Mouse (Mus musculus) CH12.LX (cell line): ENCODE results near the gene Ncf4. TPM values are rescaled to one million over a fixed set of nuclear protein-coding genes. Genes with fewer than 3 reads are reported as not detected.

ENCODE experiments used
- DNase-seq: peaks from one replicate; pipeline ENCODE4 v3.0.0-alpha.2; 2013; ENCODE audit errors: extremely low read depth
- H3K27ac ChIP-seq: 2 replicates; pipeline ENCODE4 v1.5.1; 2012; ENCODE audit warnings: low read depth, mild to moderate bottlenecking, control low read depth, moderate library complexity; ENCODE audit not compliant: insufficient read depth
- H3K27me3 ChIP-seq: replicated peaks from 2 replicates; pipeline ENCODE3; 2012; ENCODE audit warnings: inconsistent platforms
- H3K36me3 ChIP-seq, 2 experiments: replicated peaks in 1 of 2; 2 replicates each; pipeline versions ENCODE3 to v1.6.1; 2012; ENCODE audit warnings: inconsistent platforms in 1 of 2, low read length in 1 of 2, mild to moderate bottlenecking in 1 of 2, mixed read lengths in 1 of 2, moderate library complexity in 1 of 2; ENCODE audit not compliant: control insufficient read depth in 1 of 2, insufficient read depth in 1 of 2
- H3K4me1 ChIP-seq, 2 experiments: 2 replicates each; pipeline ENCODE4 v1.6.1; 2012; ENCODE audit warnings: inconsistent platforms in 1 of 2, moderate library complexity in 1 of 2; ENCODE audit not compliant: insufficient read depth in 2 of 2, control insufficient read depth in 1 of 2
- H3K4me2 ChIP-seq: 2 replicates; pipeline ENCODE4 v1.6.1; 2012; ENCODE audit warnings: low read depth, mild to moderate bottlenecking, control low read depth; ENCODE audit not compliant: poor library complexity, insufficient read depth, severe bottlenecking
- H3K4me3 ChIP-seq, 3 experiments: fragments of 150-350 bp in 1 of 3; sonication (generic) in 1 of 3; replicated peaks in 1 of 3; 2 replicates each; pipeline versions ENCODE3 to v1.5.1; 2011 to 2012; ENCODE audit warnings: low read depth in 2 of 3, low read length in 2 of 3, mild to moderate bottlenecking in 2 of 3, moderate library complexity in 2 of 3, control low read depth in 1 of 3, improper control_type of control experiment in 1 of 3, inconsistent platforms in 1 of 3, mixed read lengths in 1 of 3; ENCODE audit not compliant: poor library complexity in 1 of 3
- H3K79me2 ChIP-seq: replicated peaks from 2 replicates; pipeline ENCODE4 v1.6.1; 2012; ENCODE audit warnings: mild to moderate bottlenecking, moderate library complexity; ENCODE audit not compliant: control insufficient read depth, poor library complexity, insufficient read depth, severe bottlenecking; ENCODE audit errors: extremely low read depth
- H3K9ac ChIP-seq: 2 replicates; pipeline ENCODE4 v1.6.1; 2012; ENCODE audit warnings: low read depth, mild to moderate bottlenecking, control low read depth, moderate library complexity; ENCODE audit not compliant: insufficient read depth
- H3K9me3 ChIP-seq: replicated peaks from 2 replicates; pipeline ENCODE3; 2012; ENCODE audit warnings: low read length, inconsistent platforms, mixed read lengths
- BHLHE40 ChIP-seq: IDR thresholded peaks from 2 replicates; pipeline ENCODE4 v1.6.1; 2011; ENCODE audit warnings: mild to moderate bottlenecking, low read depth, low read length, improper control_type of control experiment
- CHD2 ChIP-seq: IDR thresholded peaks from 2 replicates; pipeline ENCODE4 v1.6.1; 2011; ENCODE audit warnings: low read length, improper control_type of control experiment
- CTCF ChIP-seq, 2 experiments: IDR thresholded peaks in 1 of 2; conservative IDR thresholded peaks in 1 of 2; 2 replicates each; pipeline ENCODE4 v1.5.1; 2011 to 2012; ENCODE audit warnings: low read depth in 2 of 2, low read length in 2 of 2, improper control_type of control experiment in 1 of 2, inconsistent platforms in 1 of 2, mild to moderate bottlenecking in 1 of 2, moderate library complexity in 1 of 2
- ELF1 ChIP-seq: IDR thresholded peaks from 2 replicates; pipeline ENCODE4 v1.6.1; 2014; ENCODE audit warnings: low read depth, mild to moderate bottlenecking, inconsistent platforms, low read length, improper control_type of control experiment
- EP300 ChIP-seq: IDR thresholded peaks from 2 replicates; pipeline ENCODE4 v1.6.1; 2011; ENCODE audit warnings: low read length, improper control_type of control experiment
- GABPA ChIP-seq: IDR thresholded peaks from 2 replicates; pipeline ENCODE4 v1.6.1; 2012; ENCODE audit warnings: low read depth, low read length, improper control_type of control experiment, inconsistent platforms; ENCODE audit not compliant: insufficient replicate concordance
- HCFC1 ChIP-seq: IDR thresholded peaks from 2 replicates; pipeline ENCODE4 v1.6.1; 2012; ENCODE audit warnings: low read depth, mild to moderate bottlenecking, inconsistent platforms, low read length, improper control_type of control experiment
- JUN ChIP-seq: IDR thresholded peaks from 2 replicates; pipeline ENCODE4 v1.6.1; 2011; ENCODE audit warnings: low read depth, mild to moderate bottlenecking, low read length, improper control_type of control experiment, moderate library complexity; ENCODE audit not compliant: insufficient read depth
- MAFK ChIP-seq: IDR thresholded peaks from 2 replicates; pipeline ENCODE4 v1.6.1; 2011; ENCODE audit warnings: low read length, improper control_type of control experiment; ENCODE audit not compliant: insufficient replicate concordance
- MAZ ChIP-seq: IDR thresholded peaks from 2 replicates; pipeline ENCODE4 v1.6.1; 2012; ENCODE audit warnings: low read depth, mild to moderate bottlenecking, inconsistent platforms, low read length, improper control_type of control experiment, moderate library complexity
- MEF2A ChIP-seq: IDR thresholded peaks from 2 replicates; pipeline ENCODE4 v1.6.1; 2014; ENCODE audit warnings: low read depth, mild to moderate bottlenecking, inconsistent platforms, low read length, improper control_type of control experiment, borderline replicate concordance
- MXI1 ChIP-seq: IDR thresholded peaks from 2 replicates; pipeline ENCODE4 v1.6.1; 2011; ENCODE audit warnings: mild to moderate bottlenecking, low read depth, low read length, improper control_type of control experiment
- NELFE ChIP-seq: IDR thresholded peaks from 2 replicates; pipeline ENCODE4 v1.6.1; 2011; ENCODE audit warnings: low read depth, low read length, improper control_type of control experiment
- POLR2AphosphoS2 ChIP-seq: IDR thresholded peaks from 2 replicates; pipeline ENCODE4 v1.6.1; 2011; ENCODE audit warnings: low read depth, low read length, improper control_type of control experiment
- RAD21 ChIP-seq: IDR thresholded peaks from 2 replicates; pipeline ENCODE4 v1.6.1; 2011; ENCODE audit warnings: low read depth, mild to moderate bottlenecking, low read length, improper control_type of control experiment, moderate library complexity
- SIN3A ChIP-seq: IDR thresholded peaks from 2 replicates; pipeline ENCODE4 v1.6.1; 2012; ENCODE audit warnings: low read length, improper control_type of control experiment, inconsistent platforms
- SMC3 ChIP-seq: IDR thresholded peaks from 2 replicates; pipeline ENCODE4 v1.6.1; 2011; ENCODE audit warnings: low read depth, low read length, improper control_type of control experiment
- USF1 ChIP-seq: IDR thresholded peaks from 2 replicates; pipeline ENCODE4 v1.6.1; 2014; ENCODE audit warnings: low read depth, mild to moderate bottlenecking, inconsistent platforms, low read length, improper control_type of control experiment
- USF2 ChIP-seq: conservative IDR thresholded peaks from 2 replicates; pipeline ENCODE4 v1.6.1; 2011; ENCODE audit warnings: low read depth, low read length, improper control_type of control experiment
- ZKSCAN1 ChIP-seq: IDR thresholded peaks from 2 replicates; pipeline ENCODE4 v1.6.1; 2012; ENCODE audit warnings: low read depth, inconsistent platforms, low read length, improper control_type of control experiment, borderline replicate concordance
- ZMIZ1 ChIP-seq: IDR thresholded peaks from 2 replicates; pipeline ENCODE4 v1.6.1; 2012; ENCODE audit warnings: low read depth, mild to moderate bottlenecking, inconsistent platforms, low read length, improper control_type of control experiment
- ZNF384 ChIP-seq: IDR thresholded peaks from 2 replicates; pipeline ENCODE4 v1.6.1; 2012; ENCODE audit warnings: low read depth, low read length, improper control_type of control experiment, inconsistent platforms
- dilution Hi-C: fragments of 300-500 bp; cut with MboI; formaldehyde crosslinking; loops from 2 replicates; pipeline ENCODE4 v1.14.3; 2020; ENCODE audit warnings: low sequenced_read_pairs; ENCODE audit not compliant: extremely low pct_unique_long_range_greater_than_20kb, extremely low pct_ligation_motif_present
- in situ Hi-C: fragments of 300-500 bp; cut with MboI; formaldehyde crosslinking; loops from 3 replicates; pipeline ENCODE4 v1.14.3; 2019; ENCODE audit warnings: low sequenced_read_pairs, low pct_ligation_motif_present, low pct_unique_long_range_greater_than_20kb, mixed read lengths
- polyA plus RNA-seq: library from polyadenylated mRNA; unstranded; fragments of >175 nt; gene quantifications from 2 replicates; pipeline ENCODE4 v1.2.1, GENCODE M21; 2012; ENCODE audit warnings: low read depth; ENCODE audit not compliant: insufficient read length
- total RNA-seq, 2 experiments: library from RNA; depleted of rRNA; stranded (reverse); fragments of 300-350 nt in 1 of 2; fragments of >200 nt in 1 of 2; gene quantifications; 2 replicates each; pipeline ENCODE4 v1.2.3; 2012 to 2014

Gene Ncf4
- total and polyA plus RNA-seq, 3 experiments: 145 to 339 (median 177) TPM

DNA sequence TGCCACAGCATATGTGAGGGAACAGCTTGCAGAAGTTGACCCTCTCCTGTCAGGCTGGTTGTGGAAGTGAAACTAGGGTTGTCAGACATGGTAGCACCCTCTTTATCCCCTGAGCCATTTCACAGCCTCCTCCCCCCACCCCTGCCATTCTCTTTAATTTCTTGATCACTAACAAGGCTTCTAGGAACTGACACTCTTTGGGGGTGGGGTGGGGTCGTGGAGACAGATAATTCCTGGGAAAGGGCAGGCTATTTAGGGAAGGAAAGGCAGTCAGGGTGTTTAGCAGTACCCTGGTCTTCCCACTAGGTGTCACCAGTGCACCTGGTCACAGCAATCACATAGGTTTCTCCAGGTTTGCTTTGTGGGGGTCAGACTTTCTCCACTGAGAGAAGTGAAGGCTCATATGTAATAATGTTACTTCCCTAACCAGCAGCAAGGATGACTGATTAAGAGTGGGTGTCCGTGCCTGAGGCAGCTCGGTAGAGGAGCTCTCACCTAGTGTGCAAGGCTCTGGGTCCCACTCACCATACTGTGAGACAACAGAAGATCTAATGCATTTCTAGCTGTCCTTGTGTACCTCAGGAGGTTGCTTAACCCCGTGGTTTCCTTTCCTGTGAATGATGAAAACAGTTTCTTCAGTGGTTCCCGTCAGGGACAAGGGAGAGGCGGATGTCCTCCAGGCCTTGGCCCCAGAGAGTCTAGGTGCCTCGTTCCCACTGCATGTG, 12.9 kb downstream of the Ncf4 start (continued):
- no peak for TF ChIP-seq ZNF384
- no peak for TF ChIP-seq JUN
- TF ChIP-seq SMC3: peak; percentile 87
- no peak for TF ChIP-seq POLR2AphosphoS2
- peak; percentile 28; the same call in 1 of the 2 replicates for TF ChIP-seq NELFE
- TF ChIP-seq USF2: no peak
- TF ChIP-seq CTCF (conservative IDR thresholded peaks at IDR 0.05 in 1 of 2, IDR thresholded peaks at IDR 0.05 in 1 of 2; ENCODE audit: low read depth in 2 of 2, low read length in 2 of 2): peak; percentile 91 to 94
- TF ChIP-seq BHLHE40: peak; percentile 33; the same call in 1 of the 2 replicates
- TF ChIP-seq USF1: no peak
- no peak for TF ChIP-seq ELF1
- no peak for TF ChIP-seq ZKSCAN1
- no peak for TF ChIP-seq ZMIZ1
- peak; percentile 81; the same call in 1 of the 2 replicates for TF ChIP-seq MAZ
- peak; percentile 89 for TF ChIP-seq RAD21
- peak; percentile 75 for TF ChIP-seq SIN3A
- TF ChIP-seq MEF2A: peak; percentile 58
- peak; percentile 64 for TF ChIP-seq CHD2

DNA sequence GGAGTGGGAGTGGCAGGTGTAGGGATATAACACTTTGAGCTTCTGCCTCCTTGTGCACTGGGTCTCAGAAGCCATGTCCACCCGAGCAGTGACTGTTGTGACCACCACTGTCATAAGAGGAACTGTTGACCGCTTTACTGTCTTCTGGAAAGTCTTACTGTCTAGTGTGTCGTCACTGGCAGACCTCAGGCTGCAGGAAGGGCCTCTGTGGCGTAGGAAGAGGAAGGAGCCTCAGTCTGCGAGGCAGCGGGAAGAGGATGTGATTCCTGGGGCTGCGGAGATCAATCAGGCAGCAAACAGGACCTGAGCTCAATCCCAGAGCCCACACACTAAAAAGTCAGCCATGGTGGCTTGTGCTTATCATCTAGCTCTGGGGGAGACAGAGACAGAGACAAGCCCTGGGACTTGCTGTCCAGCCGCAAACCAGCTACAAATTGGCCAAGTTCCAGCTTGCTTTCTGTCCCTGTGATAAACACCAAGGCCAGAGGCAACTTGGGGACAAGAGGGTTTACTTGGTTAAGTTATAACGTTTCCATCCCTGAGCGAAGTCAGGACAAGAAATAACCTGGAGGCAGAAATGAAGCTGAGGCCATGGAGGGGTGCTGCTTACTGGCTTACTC, 13.8 kb downstream of the Ncf4 start:
- Histone ChIP-seq H3K27me3 (no peaks in the 10 kb centered on the region), H3K79me2 (no peaks in the 10 kb centered on the region), H3K4me2 (no peak overlapping the region), H3K9me3 (no peaks in the 10 kb centered on the region), H3K36me3 (peaks cover 84 to 89% of the 10 kb centered on the region in 2 experiments), H3K9ac (no peak overlapping the region), H3K4me3 (no peak overlapping the region), H3K4me1 (peaks cover 8 to 35% of the 10 kb centered on the region in 2 experiments; a peak in 3 of 4 replicates), H3K27ac (peak overlapping the region; percentile 57)
- no peak for DNase-seq
- TF ChIP-seq GABPA (no peak), MXI1 (no peak), EP300 (0 out of 2 replicates have a peak, but pooled peaks have one; percentile 12), HCFC1 (no peak), MAFK (no peak)
- dilution Hi-C loops: no loop called here
- in situ Hi-C loops: loop anchor here (5.0 kb wide), 1 partner anchor 74 kb away; no protein-coding TSS in a partner anchor
